ENCODE assay signal across 17 mouse cellular contexts in the genomic region with DNA sequence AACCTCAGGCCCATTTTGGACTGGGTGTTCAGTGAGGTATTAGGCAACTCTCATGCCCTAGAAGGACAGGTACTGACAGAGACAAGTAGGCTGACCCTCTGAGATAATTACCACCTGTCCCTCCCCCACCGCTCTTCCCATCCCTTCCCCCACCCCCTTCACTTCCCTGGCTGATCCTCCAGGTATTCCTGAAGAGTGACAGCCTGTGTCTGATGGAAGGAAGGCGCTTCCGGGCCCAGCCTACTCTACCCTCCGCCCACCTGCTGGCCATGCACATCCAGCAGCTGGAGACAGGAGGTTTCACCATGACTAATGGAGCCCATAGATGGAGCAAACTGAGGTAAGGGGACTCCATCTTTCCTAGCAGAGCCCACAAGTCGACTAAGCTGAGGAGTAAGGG.
"Had no signal": no experiment of that assay in that cellular context is flagged by ENCODE, and none has a peak within 500 bp of the region (broad histone marks: within the 10 kb centered on the region; RNA-seq: fewer than 3 reads in every experiment).

No protein-coding gene starts in this region.

- DNase-seq: lung, adult 18-20 months; lung, embryonic 14.5 days; lung, postnatal 10 days; lung, postnatal 4 days; midbrain, embryonic 14.5 days; right cerebral cortex, postnatal 25 days; right cerebral cortex, postnatal 4 days; spleen, adult 18-20 months; thymus, adult 2 months; thymus, postnatal 14 days; thymus, postnatal 36 days had no signal

- H3K36me3 ChIP-seq: midbrain, embryonic 10.5 days; midbrain, embryonic 12.5 days; neural tube, embryonic 13.5 days; stomach, embryonic 15.5 days had no signal

- H3K4me3 ChIP-seq: midbrain, embryonic 10.5 days; midbrain, embryonic 12.5 days; myocyte; neural tube, embryonic 13.5 days; neural tube, embryonic 15.5 days; stomach, embryonic 15.5 days had no signal

- H3K9me3 ChIP-seq: midbrain, embryonic 10.5 days; midbrain, embryonic 12.5 days; neural tube, embryonic 13.5 days; neural tube, embryonic 15.5 days; stomach, embryonic 15.5 days had no signal

- H3K4me1 ChIP-seq: midbrain, embryonic 10.5 days; midbrain, embryonic 12.5 days; neural tube, embryonic 13.5 days; neural tube, embryonic 15.5 days; stomach, embryonic 15.5 days had no signal
